Mouse (Mus musculus) ES-Bruce4 (cell line): ENCODE data around the gene Zfp385b. TPM values are rescaled to one million over a fixed set of nuclear protein-coding genes. Genes with fewer than 3 reads are reported as not detected.

Experiments
- H3K27ac ChIP-seq: 2 replicates; pipeline ENCODE4 v1.5.1; 2012; ENCODE audit warnings: low read length, inconsistent platforms; ENCODE audit not compliant: insufficient read depth
- H3K27me3 ChIP-seq: 2 replicates; pipeline ENCODE4 v1.6.1; 2012; ENCODE audit warnings: mild to moderate bottlenecking, low read length, inconsistent platforms; ENCODE audit not compliant: control insufficient read depth, poor library complexity, insufficient read depth, severe bottlenecking
- H3K36me3 ChIP-seq: 2 replicates; pipeline ENCODE4 v1.6.1; 2012; ENCODE audit warnings: inconsistent platforms, mild to moderate bottlenecking, low read length, moderate library complexity; ENCODE audit not compliant: control insufficient read depth, poor library complexity, insufficient read depth, severe bottlenecking
- H3K4me1 ChIP-seq: one replicate; pipeline ENCODE4 v1.8.1; 2011; ENCODE audit warnings: low read length; ENCODE audit not compliant: control insufficient read depth, insufficient read depth
- H3K4me3 ChIP-seq: 2 replicates; pipeline ENCODE4 v1.5.1; 2011; ENCODE audit warnings: low read depth, mild to moderate bottlenecking, low read length
- H3K9ac ChIP-seq: 2 replicates; pipeline ENCODE4 v1.6.1; 2012; ENCODE audit warnings: low read depth, mild to moderate bottlenecking, inconsistent platforms; ENCODE audit not compliant: poor library complexity, severe bottlenecking
- H3K9me3 ChIP-seq: replicated peaks from 2 replicates; pipeline ENCODE4 v1.6.1; 2012; ENCODE audit warnings: mild to moderate bottlenecking, low read length, inconsistent platforms; ENCODE audit not compliant: control insufficient read depth, poor library complexity, insufficient read depth, severe bottlenecking
- CTCF ChIP-seq: IDR thresholded peaks from one replicate; pipeline ENCODE4 v1.8.1; 2011; ENCODE audit warnings: low read depth, low read length
- EP300 ChIP-seq: IDR thresholded peaks from 2 replicates; pipeline ENCODE4 v1.6.1; 2011; ENCODE audit warnings: low read depth, low read length; ENCODE audit not compliant: insufficient read depth
- POLR2A ChIP-seq: IDR thresholded peaks from one replicate; pipeline ENCODE4 v1.8.1; 2011; ENCODE audit warnings: low read length; ENCODE audit not compliant: insufficient read depth
- polyA plus RNA-seq: library from polyadenylated mRNA; stranded (reverse); fragments of >200 nt; gene quantifications from 2 replicates; pipeline ENCODE4 v1.2.4, GENCODE M21; 2011; ENCODE audit warnings: low read depth; ENCODE audit not compliant: missing spikeins, insufficient read depth, insufficient read length

Gene Zfp385b
- polyA plus RNA-seq, 1 experiment: not detected

DNA sequence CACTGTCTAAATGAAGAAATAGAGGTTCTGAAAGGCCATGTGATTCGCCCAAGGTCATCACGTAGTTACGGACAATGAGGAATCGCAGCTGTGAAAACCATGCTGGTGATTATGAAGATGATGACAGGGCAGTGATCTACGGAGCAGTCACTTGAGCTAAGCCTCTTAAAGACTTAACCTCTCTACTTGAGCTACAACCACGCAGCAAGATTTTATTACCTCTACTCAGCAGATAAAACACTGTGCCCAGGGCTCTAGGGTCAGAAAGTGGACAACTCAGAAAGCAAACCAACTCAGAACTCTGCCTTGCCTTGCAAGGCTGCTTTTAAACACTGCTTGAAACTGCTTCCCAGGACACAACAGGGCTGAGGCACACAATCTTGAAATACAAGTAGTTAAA lies 291.8 kb downstream of the Zfp385b start:
- H3K36me3 ChIP-seq: no peaks in the 10 kb centered on the region
- H3K27ac ChIP-seq: no peak overlapping the region
- TF ChIP-seq EP300 (no peak), CTCF (no peak)
- H3K9me3 ChIP-seq: no peaks in the 10 kb centered on the region
- no peak overlapping the region for H3K9ac ChIP-seq
- no peak overlapping the region for H3K4me3 ChIP-seq
- H3K4me1 ChIP-seq: no peaks in the 10 kb centered on the region
- H3K27me3 ChIP-seq: no peaks in the 10 kb centered on the region

DNA sequence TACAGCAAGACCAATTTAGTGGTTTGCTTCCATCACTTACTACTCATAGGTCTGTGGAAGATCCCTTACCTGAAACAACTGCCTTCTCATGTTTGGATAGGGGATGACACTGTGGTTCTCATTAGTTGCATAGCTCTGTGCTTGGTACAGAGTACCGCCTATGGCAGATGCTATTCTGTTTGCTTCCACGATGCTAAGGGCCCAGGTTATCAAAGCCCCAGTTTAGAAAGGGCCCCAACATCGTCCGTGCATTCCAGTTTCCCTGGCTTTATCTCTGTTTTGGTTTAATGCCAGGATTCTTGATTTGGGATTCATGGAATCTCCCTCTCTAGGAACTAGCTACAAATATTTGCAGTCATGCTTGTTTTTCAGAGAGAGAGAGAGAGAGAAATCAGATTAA lies 292.6 kb downstream of the Zfp385b start:
- Histone ChIP-seq H3K9ac (no peak overlapping the region), H3K27me3 (no peaks in the 10 kb centered on the region), H3K36me3 (no peaks in the 10 kb centered on the region), H3K27ac (no peak overlapping the region), H3K4me1 (no peaks in the 10 kb centered on the region), H3K4me3 (no peak overlapping the region), H3K9me3 (no peaks in the 10 kb centered on the region)
- TF ChIP-seq EP300: no peak
- no peak for TF ChIP-seq CTCF
- no peak for TF ChIP-seq POLR2A

- Histone ChIP-seq H3K27me3 (no peaks in the 10 kb centered on the region), H3K36me3 (no peaks in the 10 kb centered on the region), H3K9ac (no peak overlapping the region), H3K9me3 (no peaks in the 10 kb centered on the region), H3K4me3 (no peak overlapping the region), H3K27ac (no peak overlapping the region), H3K4me1 (no peaks in the 10 kb centered on the region)
- TF ChIP-seq EP300: no peak
- no peak for TF ChIP-seq POLR2A
- TF ChIP-seq CTCF: no peak
Observed at GRCm38 (mm10) chr2:77526301-77526700, 293.1 kb downstream of the Zfp385b start.

GRCm38 (mm10) chr2:77522223-77522622 lies 297.2 kb downstream of the Zfp385b start:
- no peak for TF ChIP-seq CTCF
- TF ChIP-seq EP300: no peak
- TF ChIP-seq POLR2A: no peak
- Histone ChIP-seq H3K9ac (no peak overlapping the region), H3K27ac (no peak overlapping the region), H3K9me3 (no peaks in the 10 kb centered on the region), H3K27me3 (no peaks in the 10 kb centered on the region), H3K36me3 (no peaks in the 10 kb centered on the region), H3K4me3 (no peak overlapping the region), H3K4me1 (no peaks in the 10 kb centered on the region)

GRCm38 (mm10) chr2:77519341-77519740 lies 300.1 kb downstream of the Zfp385b start:
- no peaks in the 10 kb centered on the region for H3K36me3 ChIP-seq
- no peak overlapping the region for H3K4me3 ChIP-seq
- H3K27ac ChIP-seq: no peak overlapping the region
- TF ChIP-seq POLR2A: no peak
- H3K9ac ChIP-seq: no peak overlapping the region
- no peaks in the 10 kb centered on the region for H3K4me1 ChIP-seq
- H3K27me3 ChIP-seq: no peaks in the 10 kb centered on the region
- H3K9me3 ChIP-seq: no peaks in the 10 kb centered on the region

- no peaks in the 10 kb centered on the region for H3K27me3 ChIP-seq
- no peak overlapping the region for H3K9ac ChIP-seq
- H3K4me3 ChIP-seq: no peak overlapping the region
- no peak for TF ChIP-seq EP300
- no peak for TF ChIP-seq CTCF
- no peak for TF ChIP-seq POLR2A
- H3K9me3 ChIP-seq: no peaks in the 10 kb centered on the region
- H3K36me3 ChIP-seq: no peaks in the 10 kb centered on the region
- no peak overlapping the region for H3K27ac ChIP-seq
- no peaks in the 10 kb centered on the region for H3K4me1 ChIP-seq
Observed at GRCm38 (mm10) chr2:77518693-77519092, 300.7 kb downstream of the Zfp385b start.
